Mouse (Mus musculus) heart, embryonic 15.5 days (tissue): ENCODE measurements around the gene Ube2r2. TPM values are rescaled to one million over a fixed set of nuclear protein-coding genes. Genes with fewer than 3 reads are reported as not detected.

ENCODE experiments used
- ATAC-seq: fragments of 200-750 bp; cut with Nextera tagmentation; replicated peaks from 2 replicates; pipeline ENCODE4 v1.8.0; 2017; ENCODE audit warnings: low read depth, moderate TSS enrichment; ENCODE audit not compliant: insufficient number of reproducible peaks, insufficient read depth, low FRiP score
- H3K27ac ChIP-seq: fragments of 300-500 bp; sonication (generic); 2 replicates; pipeline ENCODE4 v1.5.1; 2015; ENCODE audit warnings: mild to moderate bottlenecking, inconsistent platforms
- H3K27me3 ChIP-seq: fragments of 300-500 bp; sonication (generic); 2 replicates; pipeline ENCODE4 v1.6.1; 2015; ENCODE audit warnings: inconsistent platforms
- H3K36me3 ChIP-seq: fragments of 300-500 bp; sonication (generic); 2 replicates; pipeline ENCODE4 v1.6.1; 2015; ENCODE audit warnings: mild to moderate bottlenecking, inconsistent platforms
- H3K4me1 ChIP-seq: fragments of 300-500 bp; sonication (generic); replicated peaks from 2 replicates; pipeline ENCODE4 v1.6.1; 2015; ENCODE audit warnings: inconsistent platforms
- H3K4me2 ChIP-seq: fragments of 300-500 bp; sonication (generic); 2 replicates; pipeline ENCODE4 v1.6.1; 2015; ENCODE audit warnings: inconsistent platforms, mild to moderate bottlenecking, moderate library complexity
- H3K4me3 ChIP-seq: fragments of 300-500 bp; sonication (generic); 2 replicates; pipeline ENCODE4 v1.5.1; 2015; ENCODE audit warnings: mild to moderate bottlenecking, inconsistent platforms
- H3K9ac ChIP-seq: fragments of 300-500 bp; sonication (generic); 2 replicates; pipeline ENCODE4 v1.6.1; 2015; ENCODE audit warnings: mild to moderate bottlenecking, inconsistent platforms
- H3K9me3 ChIP-seq: fragments of 300-500 bp; sonication (generic); replicated peaks from 2 replicates; pipeline ENCODE4 v1.6.1; 2016; ENCODE audit warnings: inconsistent platforms
- WGBS: fragments of 180-500 bp; shearing (Covaris S2); methylation state at CpG from one replicate; pipeline ENCODE4 v1.1.7; 2015; ENCODE audit warnings: mixed read lengths; 5-methylcytosine and 5-hydroxymethylcytosine counted together
- polyA plus RNA-seq: library from polyadenylated mRNA; unstranded; fragments of >200 nt; fragmentation: Nextera tagmentation; extraction: Ambion mirVana; gene quantifications from 2 replicates; pipeline ENCODE4 v1.2.1, GENCODE M21; 2015

The Ube2r2 gene
- polyA plus RNA-seq, 1 experiment from 2014 or later, result 73.1 TPM

- no peak for ATAC-seq
- Histone ChIP-seq H3K9me3 (no peaks in the 10 kb centered on the region), H3K27me3 (no peaks in the 10 kb centered on the region), H3K4me1 (no peaks in the 10 kb centered on the region; the same call in 1 of the 2 replicates), H3K9ac (no peak overlapping the region), H3K4me2 (no peak overlapping the region), H3K36me3 (no peaks in the 10 kb centered on the region), H3K27ac (no peak overlapping the region), H3K4me3 (no peak overlapping the region)
- WGBS, result 77% methylated on average over 3 of the region's 3 CpGs
These were observed 14.3 kb downstream of the Ube2r2 start for GRCm38 (mm10) chr4:41149891-41150290.

GRCm38 (mm10) chr4:41151186-41151585 lies 15.6 kb downstream of the Ube2r2 start:
- H3K4me1 ChIP-seq, result no peaks in the 10 kb centered on the region; the same call in 1 of the 2 replicates
- H3K27ac ChIP-seq, result no peak overlapping the region
- no peaks in the 10 kb centered on the region for H3K27me3 ChIP-seq
- 89% methylated on average over 7 of the region's 7 CpGs for WGBS
- no peak overlapping the region for H3K4me3 ChIP-seq
- H3K4me2 ChIP-seq, result no peak overlapping the region
- no peak for ATAC-seq
- no peak overlapping the region for H3K9ac ChIP-seq
- H3K9me3 ChIP-seq, result no peaks in the 10 kb centered on the region
- no peaks in the 10 kb centered on the region for H3K36me3 ChIP-seq

GRCm38 (mm10) chr4:41153146-41153545 lies 17.6 kb downstream of the Ube2r2 start:
- no peaks in the 10 kb centered on the region for H3K36me3 ChIP-seq
- no peak overlapping the region for H3K27ac ChIP-seq
- no peak overlapping the region for H3K4me3 ChIP-seq
- no peak for ATAC-seq
- H3K4me2 ChIP-seq, result no peak overlapping the region
- H3K9ac ChIP-seq, result no peak overlapping the region
- H3K9me3 ChIP-seq, result no peaks in the 10 kb centered on the region
- WGBS, result 79% methylated on average over 3 of the region's 3 CpGs
- no peaks in the 10 kb centered on the region for H3K27me3 ChIP-seq
- peaks cover 7% of the 10 kb centered on the region for H3K4me1 ChIP-seq

- no peak overlapping the region for H3K27ac ChIP-seq
- no peak overlapping the region for H3K4me3 ChIP-seq
- peaks cover 11% of the 10 kb centered on the region for H3K4me1 ChIP-seq
- 79% methylated on average over 9 of the region's 9 CpGs for WGBS
- no peaks in the 10 kb centered on the region for H3K27me3 ChIP-seq
- ATAC-seq, result no peak
- H3K9ac ChIP-seq, result no peak overlapping the region
- H3K36me3 ChIP-seq, result no peaks in the 10 kb centered on the region
- no peak overlapping the region for H3K4me2 ChIP-seq
- no peaks in the 10 kb centered on the region for H3K9me3 ChIP-seq
These were observed 21.4 kb downstream of the Ube2r2 start for GRCm38 (mm10) chr4:41156961-41157360.

GRCm38 (mm10) chr4:41158251-41158650 lies 22.7 kb downstream of the Ube2r2 start:
- Histone ChIP-seq H3K4me1 (peaks cover 11% of the 10 kb centered on the region), H3K9ac (no peak overlapping the region), H3K27me3 (no peaks in the 10 kb centered on the region), H3K27ac (peak overlapping the region; percentile 33; the same call in 1 of the 2 replicates), H3K36me3 (no peaks in the 10 kb centered on the region), H3K4me2 (no peak overlapping the region), H3K4me3 (no peak overlapping the region), H3K9me3 (no peaks in the 10 kb centered on the region)
- WGBS, result 81% methylated on average over 1 of the region's 1 CpGs
- ATAC-seq, result no peak

GRCm38 (mm10) chr4:41161232-41161631 lies 25.7 kb downstream of the Ube2r2 start:
- H3K9me3 ChIP-seq, result no peaks in the 10 kb centered on the region
- H3K36me3 ChIP-seq, result no peaks in the 10 kb centered on the region
- WGBS, result 96% methylated on average over 3 of the region's 3 CpGs
- H3K4me2 ChIP-seq, result no peak overlapping the region
- H3K4me3 ChIP-seq, result no peak overlapping the region
- ATAC-seq, result no peak
- no peaks in the 10 kb centered on the region for H3K27me3 ChIP-seq
- peaks cover 20% of the 10 kb centered on the region for H3K4me1 ChIP-seq
- H3K27ac ChIP-seq, result no peak overlapping the region
- no peak overlapping the region for H3K9ac ChIP-seq

GRCm38 (mm10) chr4:41164974-41165373 lies 29.4 kb downstream of the Ube2r2 start:
- H3K9me3 ChIP-seq, result no peaks in the 10 kb centered on the region
- H3K4me3 ChIP-seq, result no peak overlapping the region
- H3K27ac ChIP-seq, result peak overlapping the region; percentile 45; the same call in 1 of the 2 replicates
- H3K4me1 ChIP-seq, result peaks cover 9% of the 10 kb centered on the region
- 30% methylated on average over 2 of the region's 2 CpGs for WGBS
- H3K27me3 ChIP-seq, result no peaks in the 10 kb centered on the region
- ATAC-seq, result no peak
- peaks cover 13% of the 10 kb centered on the region for H3K36me3 ChIP-seq
- no peak overlapping the region for H3K4me2 ChIP-seq
- H3K9ac ChIP-seq, result no peak overlapping the region

GRCm38 (mm10) chr4:41165693-41166475 lies 30.3 kb downstream of the Ube2r2 start:
- no peaks in the 10 kb centered on the region for H3K9me3 ChIP-seq
- WGBS, result 55% methylated on average over 6 of the region's 6 CpGs
- no peak for ATAC-seq
- H3K4me2 ChIP-seq, result no peak overlapping the region
- H3K27me3 ChIP-seq, result no peaks in the 10 kb centered on the region
- peaks cover 14% of the 10 kb centered on the region for H3K36me3 ChIP-seq
- H3K9ac ChIP-seq, result no peak overlapping the region
- H3K27ac ChIP-seq, result peak overlapping the region; percentile 9; the same call in 1 of the 2 replicates
- H3K4me3 ChIP-seq, result no peak overlapping the region
- peaks cover 9% of the 10 kb centered on the region for H3K4me1 ChIP-seq

GRCm38 (mm10) chr4:41170970-41171369 lies 35.4 kb downstream of the Ube2r2 start:
- H3K36me3 ChIP-seq, result peaks cover 22% of the 10 kb centered on the region
- no peak overlapping the region for H3K9ac ChIP-seq
- no peaks in the 10 kb centered on the region for H3K9me3 ChIP-seq
- no peak overlapping the region for H3K4me2 ChIP-seq
- no peaks in the 10 kb centered on the region for H3K4me1 ChIP-seq
- WGBS, result 91% methylated on average over 2 of the region's 2 CpGs
- no peaks in the 10 kb centered on the region for H3K27me3 ChIP-seq
- H3K27ac ChIP-seq, result no peak overlapping the region
- H3K4me3 ChIP-seq, result no peak overlapping the region
- no peak for ATAC-seq

GRCm38 (mm10) chr4:41174631-41175030 lies 39.1 kb downstream of the Ube2r2 start:
- H3K9ac ChIP-seq, result no peak overlapping the region
- H3K27ac ChIP-seq, result no peak overlapping the region
- H3K4me1 ChIP-seq, result no peaks in the 10 kb centered on the region
- ATAC-seq, result no peak
- peaks cover 31% of the 10 kb centered on the region for H3K36me3 ChIP-seq
- no peak overlapping the region for H3K4me3 ChIP-seq
- WGBS, result 81% methylated on average over 2 of the region's 2 CpGs
- no peak overlapping the region for H3K4me2 ChIP-seq
- no peaks in the 10 kb centered on the region for H3K27me3 ChIP-seq
- H3K9me3 ChIP-seq, result no peaks in the 10 kb centered on the region

GRCm38 (mm10) chr4:41179825-41180725 lies 44.5 kb downstream of the Ube2r2 start:
- WGBS, result 72% methylated on average over 15 of the region's 15 CpGs

More at GRCm38 (mm10) chr4:41179825-41180725, 44.5 kb downstream of the Ube2r2 start:
- H3K4me3 ChIP-seq, result no peak overlapping the region
- no peak overlapping the region for H3K4me2 ChIP-seq
- peaks cover 35% of the 10 kb centered on the region for H3K36me3 ChIP-seq
- ATAC-seq, result no peak
- no peak overlapping the region for H3K9ac ChIP-seq
- H3K4me1 ChIP-seq, result peaks cover 4% of the 10 kb centered on the region; the same call in 1 of the 2 replicates
- no peaks in the 10 kb centered on the region for H3K27me3 ChIP-seq
- H3K9me3 ChIP-seq, result no peaks in the 10 kb centered on the region
- H3K27ac ChIP-seq, result no peak overlapping the region
